Mouse (Mus musculus): ENCODE data around the gene Cux1. TPM values are rescaled to one million over a fixed set of nuclear protein-coding genes. Genes with fewer than 3 reads are reported as not detected.
A peak's percentile ranks its signal among the peaks of the same experiment; 100 is the strongest.

The Cux1 gene
- polyA plus RNA-seq, 1 experiment from 2014 or later, result 117 TPM

- no peaks in the 10 kb centered on the region for H3K27me3 ChIP-seq (ENCODE audit: control insufficient read depth, insufficient read depth, low read depth, low read length)
- no peak overlapping the region for H3K4me2 ChIP-seq (ENCODE audit: low read depth, low read length)
- no peak overlapping the region for H3K9ac ChIP-seq (ENCODE audit: low read length)
- H3K4me3 ChIP-seq (ENCODE audit: low read length), result no peak overlapping the region
- no peaks in the 10 kb centered on the region for H3K36me3 ChIP-seq (ENCODE audit: control insufficient read depth, insufficient read depth, low read length)
- ATAC-seq (ENCODE audit: low read depth), result peak; percentile 76
- H3K4me1 ChIP-seq (replicated peaks; ENCODE audit: control insufficient read depth, insufficient read depth, low read length), result peaks cover 60% of the 10 kb centered on the region
- no peaks in the 10 kb centered on the region for H3K9me3 ChIP-seq (ENCODE audit: control insufficient read depth, low read length)
- 13% methylated on average over 6 of the region's 8 CpGs for WGBS
- no peak overlapping the region for H3K27ac ChIP-seq (ENCODE audit: low read length)
These were observed 99.8 kb downstream of the Cux1 start for GRCm38 (mm10) chr5:136467360-136467999.

GRCm38 (mm10) chr5:136465770-136466406, 101.4 kb downstream of the Cux1 start:
- H3K9ac ChIP-seq (ENCODE audit: low read length), result no peak overlapping the region
- ATAC-seq (ENCODE audit: low read depth), result no peak; the same call in 1 of the 2 replicates
- H3K27ac ChIP-seq (ENCODE audit: low read length), result peak overlapping the region; percentile 38
- H3K4me3 ChIP-seq (ENCODE audit: low read length), result no peak overlapping the region
- H3K27me3 ChIP-seq (ENCODE audit: control insufficient read depth, insufficient read depth, low read depth, low read length), result no peaks in the 10 kb centered on the region
- no peaks in the 10 kb centered on the region for H3K36me3 ChIP-seq (ENCODE audit: control insufficient read depth, insufficient read depth, low read length)
- H3K9me3 ChIP-seq (ENCODE audit: control insufficient read depth, low read length), result no peaks in the 10 kb centered on the region
- H3K4me2 ChIP-seq (ENCODE audit: low read depth, low read length), result no peak overlapping the region
- WGBS, result 44% methylated on average over 11 of the region's 11 CpGs
- H3K4me1 ChIP-seq (replicated peaks; ENCODE audit: control insufficient read depth, insufficient read depth, low read length), result peaks cover 58% of the 10 kb centered on the region

DNA sequence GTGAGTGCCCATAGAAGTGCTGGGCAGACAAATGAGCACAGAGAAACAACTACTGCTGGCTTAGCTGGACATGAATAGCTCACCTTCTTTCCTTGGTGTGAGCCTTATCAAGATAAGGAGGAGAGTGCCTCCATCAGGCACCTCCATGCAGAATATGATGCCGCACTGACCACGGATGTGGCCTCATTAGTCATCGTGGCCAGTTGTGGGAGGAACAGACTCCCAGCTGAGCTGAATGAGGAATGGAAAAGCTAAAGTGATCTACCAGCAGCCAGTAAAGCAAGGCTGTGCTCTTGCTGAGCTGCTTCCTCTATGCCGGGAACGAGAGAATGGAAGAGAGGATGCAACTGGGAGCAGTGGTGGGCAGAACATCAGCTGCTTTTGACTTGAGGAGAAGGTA, 101.9 kb downstream of the Cux1 start:
- no peaks in the 10 kb centered on the region for H3K9me3 ChIP-seq (ENCODE audit: control insufficient read depth, low read length)
- peak overlapping the region; percentile 38 for H3K27ac ChIP-seq (ENCODE audit: low read length)
- WGBS, result 50% methylated on average over 5 of the region's 5 CpGs
- ATAC-seq (ENCODE audit: low read depth), result no peak
- H3K4me1 ChIP-seq (replicated peaks; ENCODE audit: control insufficient read depth, insufficient read depth, low read length), result peaks cover 54% of the 10 kb centered on the region
- H3K4me3 ChIP-seq (ENCODE audit: low read length), result no peak overlapping the region
- H3K36me3 ChIP-seq (ENCODE audit: control insufficient read depth, insufficient read depth, low read length), result no peaks in the 10 kb centered on the region
- no peaks in the 10 kb centered on the region for H3K27me3 ChIP-seq (ENCODE audit: control insufficient read depth, insufficient read depth, low read depth, low read length)
- no peak overlapping the region for H3K9ac ChIP-seq (ENCODE audit: low read length)
- H3K4me2 ChIP-seq (ENCODE audit: low read depth, low read length), result no peak overlapping the region

DNA sequence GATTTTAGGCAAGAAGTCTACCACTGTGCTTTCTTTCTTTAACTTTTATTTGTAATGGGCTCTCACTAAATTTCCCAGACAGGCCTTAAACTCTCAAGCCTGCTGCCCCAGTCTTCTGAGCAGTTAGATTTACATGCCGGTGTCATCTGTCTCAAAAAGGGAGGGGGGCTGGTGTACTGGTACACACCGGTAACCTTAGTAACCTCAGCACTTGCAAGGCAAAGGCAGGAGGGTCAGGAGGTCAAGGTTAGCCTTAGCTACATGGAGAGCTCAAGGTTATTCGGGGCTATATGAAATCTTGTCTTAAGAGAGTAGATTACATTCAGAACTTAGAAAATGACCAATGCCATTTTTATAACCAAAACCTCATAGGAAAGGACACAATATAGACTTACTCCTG, 102.4 kb downstream of the Cux1 start:
- ATAC-seq (ENCODE audit: low read depth), result no peak

GRCm38 (mm10) chr5:136464128-136464527, 103.2 kb downstream of the Cux1 start:
- no peaks in the 10 kb centered on the region for H3K27me3 ChIP-seq (ENCODE audit: control insufficient read depth, insufficient read depth, low read depth, low read length)
- no peak overlapping the region for H3K9ac ChIP-seq (ENCODE audit: low read length)
- no peaks in the 10 kb centered on the region for H3K9me3 ChIP-seq (ENCODE audit: control insufficient read depth, low read length)
- 35% methylated on average over 2 of the region's 2 CpGs for WGBS
- H3K4me3 ChIP-seq (ENCODE audit: low read length), result no peak overlapping the region
- H3K27ac ChIP-seq (ENCODE audit: low read length), result no peak overlapping the region
- no peak for ATAC-seq (ENCODE audit: low read depth)
- H3K4me2 ChIP-seq (ENCODE audit: low read depth, low read length), result no peak overlapping the region
- peaks cover 56% of the 10 kb centered on the region for H3K4me1 ChIP-seq (replicated peaks; ENCODE audit: control insufficient read depth, insufficient read depth, low read length)
- no peaks in the 10 kb centered on the region for H3K36me3 ChIP-seq (ENCODE audit: control insufficient read depth, insufficient read depth, low read length)

More for the DNA sequence above, 102.4 kb downstream of the Cux1 start:
- H3K36me3 ChIP-seq (ENCODE audit: control insufficient read depth, insufficient read depth, low read length), result no peaks in the 10 kb centered on the region
- no peak overlapping the region for H3K4me3 ChIP-seq (ENCODE audit: low read length)
- no peak overlapping the region for H3K9ac ChIP-seq (ENCODE audit: low read length)
- no peak overlapping the region for H3K4me2 ChIP-seq (ENCODE audit: low read depth, low read length)
- 51% methylated on average over 3 of the region's 3 CpGs for WGBS
- no peaks in the 10 kb centered on the region for H3K27me3 ChIP-seq (ENCODE audit: control insufficient read depth, insufficient read depth, low read depth, low read length)
- no peak overlapping the region; the same call in 1 of the 2 replicates for H3K27ac ChIP-seq (ENCODE audit: low read length)
- no peaks in the 10 kb centered on the region for H3K9me3 ChIP-seq (ENCODE audit: control insufficient read depth, low read length)
- peaks cover 54% of the 10 kb centered on the region for H3K4me1 ChIP-seq (replicated peaks; ENCODE audit: control insufficient read depth, insufficient read depth, low read length)

GRCm38 (mm10) chr5:136462613-136463012, 104.7 kb downstream of the Cux1 start:
- no peaks in the 10 kb centered on the region for H3K27me3 ChIP-seq (ENCODE audit: control insufficient read depth, insufficient read depth, low read depth, low read length)
- ATAC-seq (ENCODE audit: low read depth), result no peak
- H3K4me3 ChIP-seq (ENCODE audit: low read length), result no peak overlapping the region
- H3K9me3 ChIP-seq (ENCODE audit: control insufficient read depth, low read length), result no peaks in the 10 kb centered on the region
- no peak overlapping the region for H3K27ac ChIP-seq (ENCODE audit: low read length)
- peaks cover 56% of the 10 kb centered on the region for H3K4me1 ChIP-seq (replicated peaks; ENCODE audit: control insufficient read depth, insufficient read depth, low read length)
- H3K36me3 ChIP-seq (ENCODE audit: control insufficient read depth, insufficient read depth, low read length), result no peaks in the 10 kb centered on the region
- no peak overlapping the region for H3K9ac ChIP-seq (ENCODE audit: low read length)
- H3K4me2 ChIP-seq (ENCODE audit: low read depth, low read length), result no peak overlapping the region
- WGBS, result 37% methylated on average over 6 of the region's 6 CpGs

- Histone ChIP-seq H3K4me2 (ENCODE audit: low read depth, low read length) (no peak overlapping the region), H3K4me1 (replicated peaks; ENCODE audit: control insufficient read depth, insufficient read depth, low read length) (peaks cover 37% of the 10 kb centered on the region), H3K9me3 (ENCODE audit: control insufficient read depth, low read length) (no peaks in the 10 kb centered on the region), H3K36me3 (ENCODE audit: control insufficient read depth, insufficient read depth, low read length) (no peaks in the 10 kb centered on the region), H3K27ac (ENCODE audit: low read length) (no peak overlapping the region), H3K4me3 (ENCODE audit: low read length) (no peak overlapping the region), H3K27me3 (ENCODE audit: control insufficient read depth, insufficient read depth, low read depth, low read length) (no peaks in the 10 kb centered on the region), H3K9ac (ENCODE audit: low read length) (no peak overlapping the region)
- 89% methylated on average over 6 of the region's 6 CpGs for WGBS
- no peak for ATAC-seq (ENCODE audit: low read depth)
These were observed 107.4 kb downstream of the Cux1 start for GRCm38 (mm10) chr5:136459901-136460300.

GRCm38 (mm10) chr5:136458893-136459499, 108.3 kb downstream of the Cux1 start:
- H3K9ac ChIP-seq (ENCODE audit: low read length), result no peak overlapping the region
- 55% methylated on average over 11 of the region's 11 CpGs for WGBS
- H3K27me3 ChIP-seq (ENCODE audit: control insufficient read depth, insufficient read depth, low read depth, low read length), result no peaks in the 10 kb centered on the region
- H3K27ac ChIP-seq (ENCODE audit: low read length), result peak overlapping the region; percentile 48
- H3K36me3 ChIP-seq (ENCODE audit: control insufficient read depth, insufficient read depth, low read length), result no peaks in the 10 kb centered on the region
- H3K4me2 ChIP-seq (ENCODE audit: low read depth, low read length), result no peak overlapping the region
- H3K4me1 ChIP-seq (replicated peaks; ENCODE audit: control insufficient read depth, insufficient read depth, low read length), result peaks cover 28% of the 10 kb centered on the region
- ATAC-seq (ENCODE audit: low read depth), result no peak
- H3K9me3 ChIP-seq (ENCODE audit: control insufficient read depth, low read length), result no peaks in the 10 kb centered on the region
- no peak overlapping the region for H3K4me3 ChIP-seq (ENCODE audit: low read length)

GRCm38 (mm10) chr5:136458102-136458863, 109.0 kb downstream of the Cux1 start:
- Histone ChIP-seq H3K4me3 (ENCODE audit: low read length) (no peak overlapping the region), H3K9ac (ENCODE audit: low read length) (no peak overlapping the region), H3K4me2 (ENCODE audit: low read depth, low read length) (no peak overlapping the region), H3K36me3 (ENCODE audit: control insufficient read depth, insufficient read depth, low read length) (no peaks in the 10 kb centered on the region), H3K9me3 (ENCODE audit: control insufficient read depth, low read length) (no peaks in the 10 kb centered on the region), H3K27me3 (ENCODE audit: control insufficient read depth, insufficient read depth, low read depth, low read length) (no peaks in the 10 kb centered on the region), H3K4me1 (replicated peaks; ENCODE audit: control insufficient read depth, insufficient read depth, low read length) (peaks cover 26% of the 10 kb centered on the region), H3K27ac (ENCODE audit: low read length) (peak overlapping the region; percentile 62)
- peak; percentile 71 for ATAC-seq (ENCODE audit: low read depth)
- WGBS, result 35% methylated on average over 7 of the region's 7 CpGs

All from lung, embryonic 16.5 days (tissue).